Mouse (Mus musculus) midbrain, embryonic 14.5 days (tissue): Measurements from ENCODE around the gene Hpse2. TPM values are rescaled to one million over a fixed set of nuclear protein-coding genes. Genes with fewer than 3 reads are reported as not detected.

Experiments used
- ATAC-seq: fragments of 200-750 bp; cut with Nextera tagmentation; 2 replicates; pipeline ENCODE4 v1.8.0; 2017; ENCODE audit warnings: moderate number of reproducible peaks, moderate library complexity; ENCODE audit not compliant: low FRiP score, low TSS enrichment
- DNase-seq: peaks from one replicate; pipeline ENCODE4 v3.0.0-alpha.2; 2015
- H3K27ac ChIP-seq: fragments of 300-500 bp; sonication (generic); replicated peaks from 2 replicates; pipeline ENCODE4 v1.5.1; 2014; ENCODE audit warnings: mild to moderate bottlenecking, low read depth, low read length, moderate library complexity
- H3K27me3 ChIP-seq: fragments of 300-500 bp; sonication (generic); 2 replicates; pipeline ENCODE4 v1.6.1; 2014; ENCODE audit warnings: low read length, control low read depth, mixed read lengths; ENCODE audit not compliant: control insufficient read depth, insufficient read depth
- H3K36me3 ChIP-seq: fragments of 300-500 bp; sonication (generic); 2 replicates; pipeline ENCODE4 v1.6.1; 2014; ENCODE audit warnings: low read length, control low read depth; ENCODE audit not compliant: control insufficient read depth, insufficient read depth
- H3K4me1 ChIP-seq: fragments of 300-500 bp; sonication (generic); 2 replicates; pipeline ENCODE4 v1.6.1; 2014; ENCODE audit warnings: mild to moderate bottlenecking, antibody characterized with exemption, low read length, control low read depth; ENCODE audit not compliant: control insufficient read depth, insufficient read depth
- H3K4me2 ChIP-seq: fragments of 300-500 bp; sonication (generic); 2 replicates; pipeline ENCODE4 v1.6.1; 2014; ENCODE audit warnings: mild to moderate bottlenecking, low read length, moderate library complexity
- H3K4me3 ChIP-seq: fragments of 300-500 bp; sonication (generic); replicated peaks from 2 replicates; pipeline ENCODE4 v1.5.1; 2014; ENCODE audit warnings: low read depth, low read length
- H3K9ac ChIP-seq: fragments of 300-500 bp; sonication (generic); replicated peaks from 2 replicates; pipeline ENCODE4 v1.6.1; 2014; ENCODE audit warnings: mild to moderate bottlenecking, low read length, moderate library complexity
- H3K9me3 ChIP-seq: fragments of 300-500 bp; sonication (generic); 2 replicates; pipeline ENCODE4 v1.6.1; 2016; ENCODE audit warnings: low read length, control low read depth, mixed read lengths; ENCODE audit not compliant: control insufficient read depth
- WGBS: fragments of 180-500 bp; shearing (Covaris S2); extraction: QIAGEN DNeasy Blood & Tissue Kit; methylation state at CpG from one replicate; pipeline ENCODE4 v1.1.7; 2014; 5-methylcytosine and 5-hydroxymethylcytosine counted together
- polyA plus RNA-seq: library from polyadenylated mRNA; unstranded; fragments of >200 nt; fragmentation: Nextera tagmentation; extraction: Ambion mirVana; gene quantifications from 2 replicates; pipeline ENCODE4 v1.2.1, GENCODE M21; 2014

Gene Hpse2
- polyA plus RNA-seq, 1 experiment from 2014 or later, result not detected

- 92% methylated on average over 6 of the region's 6 CpGs for WGBS
These were observed 631.5 kb downstream of the Hpse2 start for GRCm38 (mm10) chr19:42756671-42757070.

DNA sequence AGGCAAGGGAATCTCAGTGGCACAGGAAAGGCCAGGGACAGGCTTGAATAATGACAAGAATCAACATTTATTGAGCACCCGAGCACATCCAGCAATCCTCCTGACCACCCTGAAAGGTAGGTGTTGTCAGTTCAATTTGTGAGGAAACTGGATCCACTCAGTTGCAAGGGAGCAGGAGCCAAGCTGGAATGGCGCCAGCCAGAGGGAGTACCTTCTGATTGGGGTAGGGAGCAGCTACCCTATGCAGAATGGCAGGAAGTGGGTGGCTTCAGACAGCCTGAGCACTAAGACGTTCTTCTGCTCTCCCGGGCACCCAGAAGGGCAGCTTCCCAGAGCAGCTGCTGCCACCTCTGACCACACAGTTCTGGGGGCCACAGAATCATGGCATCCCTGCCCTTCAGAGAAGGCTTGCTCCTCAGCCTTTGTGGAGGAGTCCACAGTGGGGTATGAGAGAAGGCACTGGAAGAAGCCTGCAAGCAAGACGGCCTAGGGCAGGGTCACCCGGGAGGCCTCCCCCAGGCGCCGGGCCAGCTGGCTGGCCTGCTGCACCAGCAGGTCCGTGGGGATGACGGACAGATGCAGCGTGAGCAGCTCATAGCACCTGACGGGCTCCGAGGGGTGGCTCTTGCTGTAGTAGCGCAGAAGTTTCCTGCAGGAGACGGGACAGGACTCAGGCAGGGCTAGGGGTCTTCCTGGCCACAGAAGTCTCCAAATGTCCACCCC lies 632.8 kb downstream of the Hpse2 start:
- Histone ChIP-seq H3K27me3 (no peaks in the 10 kb centered on the region), H3K4me1 (peaks cover 9% of the 10 kb centered on the region; the same call in 1 of the 2 replicates), H3K36me3 (no peaks in the 10 kb centered on the region), H3K4me2 (no peak overlapping the region), H3K9ac (no peak overlapping the region), H3K9me3 (no peaks in the 10 kb centered on the region), H3K4me3 (no peak overlapping the region), H3K27ac (no peak overlapping the region)
- DNase-seq, result peak; percentile 17
- no peak for ATAC-seq
- whole genome bisulfite sequencing, result 80% methylated on average over 15 of the region's 15 CpGs

More at GRCm38 (mm10) chr19:42756671-42757070, 631.5 kb downstream of the Hpse2 start:
- ATAC-seq (no peak), DNase-seq (no peak)
- Histone ChIP-seq H3K9me3 (no peaks in the 10 kb centered on the region), H3K4me1 (peaks cover 7% of the 10 kb centered on the region; the same call in 1 of the 2 replicates), H3K27me3 (no peaks in the 10 kb centered on the region), H3K27ac (no peak overlapping the region), H3K4me3 (no peak overlapping the region), H3K9ac (no peak overlapping the region), H3K36me3 (no peaks in the 10 kb centered on the region), H3K4me2 (no peak overlapping the region)

DNA sequence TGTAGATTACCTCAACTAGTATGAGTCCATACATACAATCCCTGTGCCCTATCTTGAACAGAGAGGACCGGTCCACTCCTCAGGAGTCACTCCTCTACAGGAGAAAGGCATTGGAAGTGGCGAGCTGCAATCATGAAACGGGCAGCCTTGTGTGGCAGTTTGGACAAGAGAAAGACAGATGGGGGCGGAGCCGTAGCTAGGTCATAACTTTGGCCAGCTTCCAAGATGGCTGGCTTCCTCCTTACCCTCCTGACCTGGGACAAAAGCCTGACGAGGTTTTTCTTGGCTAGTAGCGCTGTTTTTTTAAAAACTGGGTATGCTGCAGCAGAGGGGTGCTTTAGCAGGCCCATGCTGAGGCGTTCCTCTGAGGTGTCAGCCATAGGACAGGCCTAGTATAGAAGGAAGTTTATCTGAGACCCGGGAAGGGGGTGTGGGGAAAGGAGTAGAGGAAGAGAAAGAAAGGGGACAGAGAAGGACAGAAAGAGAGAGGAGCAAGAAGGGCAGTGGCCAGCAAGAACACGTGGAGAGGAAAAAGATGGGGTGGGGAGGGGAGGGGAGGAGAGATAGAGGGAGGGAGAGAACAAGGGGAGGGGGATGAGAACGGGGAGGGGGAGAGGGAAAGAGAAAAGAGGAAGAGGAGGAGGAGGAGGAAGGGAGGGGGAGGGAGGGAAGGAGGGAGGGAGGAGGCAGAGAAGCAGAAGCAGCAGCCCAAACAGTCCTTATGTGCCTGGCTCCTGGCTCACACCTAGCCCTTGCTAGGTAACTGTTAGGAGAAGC lies 634.8 kb downstream of the Hpse2 start:
- WGBS, result 30% methylated on average over 11 of the region's 11 CpGs
- H3K27me3 ChIP-seq, result no peaks in the 10 kb centered on the region
- no peaks in the 10 kb centered on the region for H3K36me3 ChIP-seq
- no peak overlapping the region for H3K9ac ChIP-seq
- peaks cover 9% of the 10 kb centered on the region; the same call in 1 of the 2 replicates for H3K4me1 ChIP-seq
- no peaks in the 10 kb centered on the region for H3K9me3 ChIP-seq
- peak overlapping the region; percentile 50 for H3K4me2 ChIP-seq
- no peak overlapping the region for H3K4me3 ChIP-seq
- H3K27ac ChIP-seq, result peak overlapping the region; percentile 58; the same call in 1 of the 2 replicates
- DNase-seq (peak; percentile 72), ATAC-seq (peak; percentile 25; the same call in 1 of the 2 replicates)

DNA sequence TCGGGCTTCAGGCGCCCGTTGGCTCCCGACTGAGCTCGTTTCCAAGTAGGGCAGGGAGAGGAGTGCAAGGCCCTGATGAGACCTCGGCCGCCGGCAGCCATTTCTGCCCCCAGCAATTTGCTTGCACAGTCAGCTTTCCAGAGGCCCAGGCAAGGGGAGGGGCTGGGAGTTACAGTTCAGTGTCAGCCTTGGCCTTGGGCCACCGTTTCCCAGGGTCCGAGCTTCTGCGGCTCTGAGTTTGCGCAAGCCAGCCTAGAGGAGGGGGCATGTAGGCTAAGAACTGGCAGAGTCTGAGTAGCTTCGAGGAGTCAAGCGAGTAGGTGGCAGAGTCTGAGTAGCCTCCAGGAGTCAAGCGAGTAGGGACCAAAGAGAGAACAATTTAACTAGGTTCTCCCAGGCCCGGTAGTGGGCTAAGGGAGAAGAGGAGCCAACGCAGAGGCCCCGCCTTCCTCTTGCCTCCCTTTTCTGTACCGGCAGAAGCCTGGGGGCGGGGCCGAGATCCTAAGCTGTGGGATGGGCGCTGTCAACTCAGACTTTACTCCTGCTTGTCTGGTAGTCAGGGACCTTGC lies 635.7 kb downstream of the Hpse2 start, which contains the start of gene Pyroxd2:
Pyroxd2 (minus strand) TSS at position 413 of the 569 bp plus-strand sequence.
- ATAC-seq, result peak; percentile 80
- Histone ChIP-seq H3K4me1 (peaks cover 9% of the 10 kb centered on the region; the same call in 1 of the 2 replicates), H3K9me3 (no peaks in the 10 kb centered on the region), H3K9ac (peak within 1 kb of the TSS; percentile 47), H3K27ac (peak within 1 kb of the TSS; percentile 58), H3K4me2 (peak within 1 kb of the TSS; percentile 50), H3K27me3 (no peaks in the 10 kb centered on the region), H3K4me3 (peak within 1 kb of the TSS; percentile 18), H3K36me3 (no peaks in the 10 kb centered on the region)
- WGBS, result 6% methylated on average over 22 of the region's 22 CpGs
- DNase-seq, result peak; percentile 87

DNA sequence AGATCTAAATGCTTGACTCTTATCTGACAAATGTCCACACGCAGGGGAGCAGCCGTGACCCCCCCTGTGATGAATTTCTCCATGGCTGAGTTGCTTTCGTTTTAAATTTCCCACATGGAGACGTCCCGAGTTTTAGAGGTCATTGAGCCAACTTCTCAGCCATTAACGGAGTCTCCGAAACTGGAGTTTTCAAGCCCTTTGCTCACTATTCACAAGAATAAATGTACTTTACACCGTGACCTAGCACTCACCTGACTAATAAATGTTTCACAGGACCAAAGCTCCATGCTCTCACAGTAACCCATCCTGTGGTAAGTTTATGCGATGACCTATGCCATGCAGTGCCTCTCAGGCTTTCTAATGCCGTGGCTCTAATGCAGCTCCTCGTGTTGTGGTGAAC lies 638.0 kb downstream of the Hpse2 start:
- no peak overlapping the region for H3K4me3 ChIP-seq
- peaks cover 9% of the 10 kb centered on the region; the same call in 1 of the 2 replicates for H3K4me1 ChIP-seq
- no peak overlapping the region for H3K27ac ChIP-seq
- no peaks in the 10 kb centered on the region for H3K9me3 ChIP-seq
- ATAC-seq (no peak), DNase-seq (no peak)
- H3K27me3 ChIP-seq, result no peaks in the 10 kb centered on the region
- H3K4me2 ChIP-seq, result no peak overlapping the region
- 80% methylated on average over 11 of the region's 11 CpGs for WGBS
- no peak overlapping the region for H3K9ac ChIP-seq
- no peaks in the 10 kb centered on the region for H3K36me3 ChIP-seq

- WGBS, result 88% methylated on average over 8 of the region's 8 CpGs
- no peak for DNase-seq
These were observed 641.5 kb downstream of the Hpse2 start for GRCm38 (mm10) chr19:42746702-42747101.

DNA sequence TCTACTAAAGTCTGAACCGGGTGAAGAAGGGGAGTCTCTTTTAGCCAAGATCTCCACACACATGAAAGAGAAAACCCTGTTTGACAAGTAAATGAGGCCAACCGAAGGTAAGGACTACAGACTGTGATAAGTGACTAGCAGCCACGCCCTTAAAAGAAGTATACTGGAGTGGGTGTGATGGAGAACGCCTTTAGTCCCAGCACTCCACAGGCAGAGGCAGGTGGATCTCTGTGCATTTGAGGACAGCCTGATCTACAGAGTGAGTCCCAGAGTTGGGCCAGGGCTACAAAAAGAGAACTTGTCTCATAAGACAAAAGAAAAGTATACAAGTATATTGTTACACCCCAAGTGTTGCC lies 642.3 kb downstream of the Hpse2 start:
- no peaks in the 10 kb centered on the region for H3K9me3 ChIP-seq
- ATAC-seq (no peak), DNase-seq (no peak)
- no peaks in the 10 kb centered on the region for H3K27me3 ChIP-seq
- 90% methylated on average over 4 of the region's 4 CpGs for WGBS
- H3K4me1 ChIP-seq, result peaks cover 7% of the 10 kb centered on the region; the same call in 1 of the 2 replicates
- H3K9ac ChIP-seq, result no peak overlapping the region
- H3K4me3 ChIP-seq, result no peak overlapping the region
- H3K4me2 ChIP-seq, result no peak overlapping the region
- no peak overlapping the region for H3K27ac ChIP-seq
- no peaks in the 10 kb centered on the region for H3K36me3 ChIP-seq

More at GRCm38 (mm10) chr19:42746702-42747101, 641.5 kb downstream of the Hpse2 start:
- Histone ChIP-seq H3K4me3 (no peak overlapping the region), H3K36me3 (no peaks in the 10 kb centered on the region), H3K4me2 (no peak overlapping the region), H3K4me1 (peaks cover 10% of the 10 kb centered on the region; the same call in 1 of the 2 replicates), H3K9ac (no peak overlapping the region), H3K27me3 (no peaks in the 10 kb centered on the region), H3K27ac (no peak overlapping the region), H3K9me3 (no peaks in the 10 kb centered on the region)
- ATAC-seq, result no peak

GRCm38 (mm10) chr19:42745084-42745868 lies 642.9 kb downstream of the Hpse2 start:
- H3K9ac ChIP-seq, result no peak overlapping the region
- ATAC-seq (no peak), DNase-seq (no peak)
- H3K4me2 ChIP-seq, result no peak overlapping the region
- no peak overlapping the region for H3K4me3 ChIP-seq
- H3K4me1 ChIP-seq, result peaks cover 7% of the 10 kb centered on the region; the same call in 1 of the 2 replicates
- H3K27ac ChIP-seq, result no peak overlapping the region
- H3K36me3 ChIP-seq, result no peaks in the 10 kb centered on the region
- H3K27me3 ChIP-seq, result no peaks in the 10 kb centered on the region
- no peaks in the 10 kb centered on the region for H3K9me3 ChIP-seq
- 72% methylated on average over 9 of the region's 9 CpGs for WGBS
